Mouse (Mus musculus) thymus, adult 2 months (tissue): ENCODE results near the gene Ccdc169. TPM values are rescaled to one million over a fixed set of nuclear protein-coding genes. Genes with fewer than 3 reads are reported as not detected.

Source experiments
- DNase-seq: peaks from one replicate; pipeline ENCODE4 v3.0.0; 2021
- H3K27ac ChIP-seq: fragments of 200-500 bp; 2 replicates; pipeline ENCODE4 v1.5.1; 2012; ENCODE audit warnings: low read length, control low read depth; ENCODE audit not compliant: control insufficient read depth, insufficient read depth
- H3K27me3 ChIP-seq: fragments of 200-500 bp; 2 replicates; pipeline ENCODE4 v1.6.1; 2012; ENCODE audit warnings: mild to moderate bottlenecking, low read length, moderate library complexity, mixed read lengths; ENCODE audit not compliant: control insufficient read depth, insufficient read depth
- H3K36me3 ChIP-seq: fragments of 200-500 bp; 2 replicates; pipeline ENCODE4 v1.6.1; 2012; ENCODE audit warnings: mild to moderate bottlenecking, low read length, moderate library complexity; ENCODE audit not compliant: control insufficient read depth, insufficient read depth
- H3K4me1 ChIP-seq: fragments of 200-500 bp; replicated peaks from 2 replicates; pipeline ENCODE4 v1.6.1; 2012; ENCODE audit warnings: low read length; ENCODE audit not compliant: control insufficient read depth, insufficient read depth
- H3K4me3 ChIP-seq: fragments of 200-500 bp; 2 replicates; pipeline ENCODE4 v1.5.1; 2012; ENCODE audit warnings: mild to moderate bottlenecking, low read length, control low read depth, moderate library complexity; ENCODE audit not compliant: control insufficient read depth, insufficient read depth
- CTCF ChIP-seq: fragments of 200-500 bp; IDR thresholded peaks from 2 replicates; pipeline ENCODE4 v1.5.1; 2012; ENCODE audit warnings: mild to moderate bottlenecking, control low read depth, low read length, moderate library complexity, borderline replicate concordance; ENCODE audit not compliant: control insufficient read depth, poor library complexity, insufficient read depth; ENCODE audit errors: extremely low read depth
- POLR2A ChIP-seq: fragments of 200-500 bp; IDR thresholded peaks from 2 replicates; pipeline ENCODE4 v1.6.1; 2012; ENCODE audit warnings: mild to moderate bottlenecking, low read length, control low read depth, moderate library complexity; ENCODE audit not compliant: control insufficient read depth, poor library complexity, insufficient read depth; ENCODE audit errors: extremely low read depth
- WGBS: fragments of 180-500 bp; shearing (Covaris S2); methylation state at CpG from one replicate; pipeline ENCODE4 v1.1.7; 2018; 5-methylcytosine and 5-hydroxymethylcytosine counted together
- polyA plus RNA-seq: library from polyadenylated mRNA; depleted of rRNA; stranded (reverse); fragments of >200 nt; gene quantifications from 2 replicates; pipeline ENCODE4 v1.2.3, GENCODE M21; 2012

The Ccdc169 gene
- polyA plus RNA-seq, 1 experiment = not detected

DNA sequence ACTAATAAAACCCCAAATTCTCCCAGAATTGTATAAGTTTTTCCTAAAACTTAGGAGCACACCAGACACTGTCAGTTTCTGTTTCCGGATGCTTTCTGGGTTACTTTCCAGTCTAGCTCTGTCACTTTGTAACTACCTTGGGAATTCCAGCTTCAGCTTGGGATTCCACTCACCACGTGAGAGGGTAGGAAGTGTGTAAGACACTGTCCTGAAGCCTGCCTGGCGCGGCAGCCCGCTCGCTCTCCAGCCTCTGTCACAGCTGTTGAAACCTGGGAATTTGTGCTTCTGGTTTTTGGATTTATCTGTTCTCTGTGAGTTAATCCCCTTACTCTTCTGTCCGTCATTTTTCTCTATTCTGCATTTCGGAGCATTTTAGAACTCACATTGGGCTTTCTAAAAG is 21.1 kb upstream of the Ccdc169 start:
- H3K4me3 ChIP-seq = no peak overlapping the region
- TF ChIP-seq POLR2A (no peak), CTCF (no peak)
- 96% methylated on average over 8 of the region's 8 CpGs for WGBS
- H3K27ac ChIP-seq = no peak overlapping the region
- peaks cover 4% of the 10 kb centered on the region for H3K4me1 ChIP-seq
- no peak for DNase-seq
- H3K27me3 ChIP-seq = no peaks in the 10 kb centered on the region
- peaks cover 8% of the 10 kb centered on the region for H3K36me3 ChIP-seq

DNA sequence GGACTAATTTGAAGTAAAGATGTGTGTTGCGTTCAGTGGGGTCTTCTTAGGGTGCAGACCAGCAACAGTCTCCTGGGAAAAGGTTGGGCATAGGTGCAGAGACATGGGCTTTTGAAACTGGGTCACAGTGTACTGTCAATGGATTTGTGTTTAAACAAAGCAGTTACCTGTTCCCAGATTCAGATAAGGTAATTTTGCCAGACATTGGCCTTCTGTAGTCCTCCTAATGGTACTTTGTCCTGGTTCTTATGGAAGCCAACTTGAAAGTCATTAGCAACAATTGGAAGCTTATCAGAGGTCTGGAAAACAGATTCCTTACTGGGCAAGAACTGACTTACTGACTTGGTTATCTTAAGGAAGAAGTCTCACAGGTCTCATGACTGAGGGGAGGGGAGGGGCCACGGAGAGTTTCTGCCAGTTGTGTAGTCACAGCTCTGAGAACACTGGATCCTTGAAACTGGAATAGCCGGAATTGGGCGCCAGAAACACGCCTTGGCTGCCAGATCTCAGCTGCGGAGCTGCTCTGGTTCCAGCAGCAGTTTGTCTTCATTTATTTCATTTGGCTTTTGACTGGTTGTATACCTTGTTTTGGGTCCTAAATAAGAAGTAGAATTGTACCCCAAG is 17.8 kb upstream of the Ccdc169 start:
- WGBS = 95% methylated on average over 6 of the region's 6 CpGs
- Histone ChIP-seq H3K4me3 (no peak overlapping the region), H3K27ac (no peak overlapping the region), H3K36me3 (peaks cover 18% of the 10 kb centered on the region), H3K27me3 (no peaks in the 10 kb centered on the region), H3K4me1 (no peaks in the 10 kb centered on the region)
- TF ChIP-seq POLR2A = no peak
- no peak for TF ChIP-seq CTCF
- DNase-seq = no peak

DNA sequence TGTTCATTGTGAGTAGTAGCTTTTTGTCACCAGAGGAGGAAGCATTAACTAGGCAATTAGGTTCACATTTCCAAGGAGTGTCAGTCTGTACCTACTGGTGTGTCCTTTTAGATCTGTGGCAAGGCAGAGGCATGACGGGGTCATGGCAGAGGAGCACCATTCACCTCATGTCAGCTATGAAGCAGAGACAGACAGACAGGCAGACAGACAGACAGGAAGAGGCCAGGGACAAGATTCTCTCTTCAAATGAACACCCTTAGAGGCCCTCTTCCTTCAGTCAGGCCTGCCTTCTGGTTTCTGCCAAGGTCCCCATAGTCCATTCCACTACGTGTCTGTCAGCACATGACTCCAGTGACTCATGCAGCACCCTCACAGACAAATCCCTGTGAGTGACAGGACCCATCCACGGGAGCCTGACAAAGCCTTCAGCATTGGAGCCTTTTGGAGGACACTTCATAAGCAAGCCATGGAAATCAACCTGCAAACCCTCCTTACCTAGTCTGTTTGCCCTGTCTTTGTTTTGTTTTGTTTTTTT is 14.7 kb upstream of the Ccdc169 start:
- Histone ChIP-seq H3K36me3 (peaks cover 18% of the 10 kb centered on the region), H3K27me3 (no peaks in the 10 kb centered on the region), H3K27ac (no peak overlapping the region), H3K4me1 (no peaks in the 10 kb centered on the region), H3K4me3 (no peak overlapping the region)
- no peak for DNase-seq
- 93% methylated on average over 3 of the region's 3 CpGs for WGBS
- TF ChIP-seq POLR2A = no peak
- TF ChIP-seq CTCF = no peak

DNA sequence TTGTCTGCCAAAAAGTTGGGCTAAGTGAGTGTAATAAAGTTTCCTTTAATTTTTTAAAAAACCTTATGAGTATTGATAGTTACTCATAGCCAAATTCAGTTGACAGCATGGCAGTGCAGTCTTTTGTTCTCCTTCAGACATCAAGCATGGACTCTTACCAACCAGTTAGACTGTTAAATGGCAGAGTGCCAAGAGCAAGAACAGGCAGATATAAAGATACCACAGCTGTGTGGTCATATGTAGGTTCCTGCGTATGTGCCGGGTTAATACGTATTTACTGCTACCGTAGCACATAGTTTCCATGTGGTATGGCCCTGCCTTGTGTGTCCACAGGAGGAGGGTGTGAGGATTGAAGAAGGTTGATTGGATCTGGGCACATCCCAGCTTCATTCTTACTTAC is 14.1 kb upstream of the Ccdc169 start:
- Histone ChIP-seq H3K27ac (no peak overlapping the region), H3K27me3 (no peaks in the 10 kb centered on the region), H3K4me1 (no peaks in the 10 kb centered on the region), H3K4me3 (no peak overlapping the region), H3K36me3 (peaks cover 14% of the 10 kb centered on the region)
- WGBS = 72% methylated on average over 4 of the region's 4 CpGs
- no peak for TF ChIP-seq CTCF
- no peak for TF ChIP-seq POLR2A
- no peak for DNase-seq

DNA sequence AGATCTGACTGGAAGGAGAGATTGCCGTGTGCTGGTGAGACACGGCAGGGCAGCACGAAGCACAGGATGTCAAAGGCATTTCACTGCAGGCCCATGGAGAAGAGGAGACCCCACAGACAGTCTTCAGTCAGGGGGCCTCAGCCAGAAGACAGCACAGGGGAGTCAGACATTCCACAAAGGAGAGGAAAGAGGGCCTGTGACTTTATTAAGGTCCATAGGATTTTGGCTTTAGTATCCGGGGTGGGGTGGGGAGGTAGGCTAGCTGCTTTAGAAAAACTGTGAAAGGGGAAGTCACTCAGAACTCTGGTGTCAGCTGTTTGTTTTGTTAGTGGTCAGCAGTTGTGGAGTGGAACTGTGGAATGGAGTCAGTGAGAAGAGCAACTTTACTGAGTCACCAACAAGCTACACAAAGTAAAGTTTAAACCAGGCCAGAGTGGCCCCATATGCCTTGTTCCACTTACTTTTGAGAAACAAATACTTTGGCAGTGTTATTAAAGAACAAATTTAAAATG is 7.9 kb upstream of the Ccdc169 start:
- 73% methylated on average over 4 of the region's 4 CpGs for whole genome bisulfite sequencing
- H3K27ac ChIP-seq = no peak overlapping the region
- no peaks in the 10 kb centered on the region for H3K4me1 ChIP-seq
- peaks cover 4% of the 10 kb centered on the region for H3K36me3 ChIP-seq
- no peak for DNase-seq
- TF ChIP-seq CTCF = no peak
- H3K27me3 ChIP-seq = no peaks in the 10 kb centered on the region
- H3K4me3 ChIP-seq = no peak overlapping the region

DNA sequence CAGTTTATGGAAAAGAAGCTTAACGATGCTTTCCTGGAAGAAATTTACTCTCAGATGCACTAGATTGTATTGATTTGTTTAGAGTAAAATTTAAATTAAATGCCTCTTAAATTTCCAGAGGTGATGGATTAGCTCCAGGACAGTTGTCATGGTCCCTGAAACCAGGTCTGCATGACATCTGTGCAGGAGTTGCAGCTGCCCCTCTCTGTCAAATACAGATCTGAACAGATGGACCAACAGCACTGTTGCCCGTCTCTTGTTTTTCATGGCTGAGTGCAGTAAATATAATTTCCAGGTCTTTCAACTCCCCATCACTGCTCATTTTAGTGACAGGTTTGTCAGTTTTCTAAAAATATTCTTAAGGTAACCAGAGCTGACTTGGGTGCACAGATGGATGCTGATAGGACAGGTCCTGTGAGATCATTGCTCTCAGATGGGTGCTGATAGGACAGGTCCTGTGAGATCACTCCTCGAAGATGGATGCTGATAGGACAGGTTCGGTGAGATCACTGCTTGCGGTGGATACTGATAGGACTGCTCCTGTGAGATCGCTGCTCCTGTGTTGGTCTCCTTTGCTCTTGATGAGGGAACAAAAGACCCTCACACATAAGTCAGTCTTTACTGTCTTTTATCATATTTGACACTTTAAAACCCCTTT is 5.4 kb upstream of the Ccdc169 start:
- TF ChIP-seq POLR2A (no peak), CTCF (no peak)
- 97% methylated on average over 6 of the region's 6 CpGs for WGBS
- no peak overlapping the region for H3K4me3 ChIP-seq
- H3K36me3 ChIP-seq = no peaks in the 10 kb centered on the region; the same call in 1 of the 2 replicates
- no peak overlapping the region for H3K27ac ChIP-seq
- no peak for DNase-seq
- H3K27me3 ChIP-seq = no peaks in the 10 kb centered on the region
- no peaks in the 10 kb centered on the region for H3K4me1 ChIP-seq
